Mouse (Mus musculus) neutrophil, adult 59 days (primary cell): Measurements from ENCODE around the gene Lpcat2. TPM values are rescaled to one million over a fixed set of nuclear protein-coding genes. Genes with fewer than 3 reads are reported as not detected.

Source experiments
- total RNA-seq, 2 experiments: library from RNA; stranded (reverse); gene quantifications; 1 replicate in 1 of 2; 2 replicates in 1 of 2; pipeline ENCODE4 v1.2.4; 2023

Gene Lpcat2
- 100 to 1,000 TPM; 110 to 119 TPM for total RNA-seq

DNA sequence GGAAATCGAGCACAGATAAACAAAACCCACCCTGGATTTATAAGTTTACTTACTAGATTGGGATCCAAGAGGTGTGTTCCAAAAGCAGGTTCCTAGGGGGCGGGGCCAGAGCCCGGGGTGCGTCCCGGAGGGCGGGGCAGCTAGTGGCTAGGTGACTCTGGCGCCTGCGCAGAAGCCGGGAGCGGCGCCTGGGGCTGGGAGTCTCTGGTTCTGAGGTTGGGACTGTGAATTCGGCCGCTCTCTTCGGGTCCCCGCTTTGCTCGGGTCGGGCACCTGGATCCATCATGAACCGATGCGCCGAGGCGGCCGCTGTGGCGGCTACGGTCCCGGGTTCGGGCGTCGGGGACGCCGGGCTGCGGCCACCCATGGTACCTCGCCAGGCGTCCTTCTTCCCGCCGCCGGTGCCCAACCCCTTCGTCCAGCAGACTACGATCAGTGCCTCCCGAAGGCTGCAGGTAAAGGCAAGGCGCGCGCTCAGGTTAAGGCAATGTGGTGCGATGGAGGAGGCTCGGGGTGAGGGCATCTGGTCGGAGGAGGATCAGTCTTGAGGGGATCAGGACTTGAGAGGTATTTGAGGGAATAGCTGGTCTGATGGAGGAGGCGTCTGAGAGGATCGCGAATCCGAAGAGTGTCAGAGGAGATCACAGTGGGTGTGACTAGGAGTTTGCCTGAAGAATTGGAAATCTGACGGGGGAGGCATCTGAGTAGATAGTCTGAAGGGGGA, at the start of gene Lpcat2:
Lpcat2 (plus strand) TSS at position 169 of the 724 bp plus-strand sequence.

DNA sequence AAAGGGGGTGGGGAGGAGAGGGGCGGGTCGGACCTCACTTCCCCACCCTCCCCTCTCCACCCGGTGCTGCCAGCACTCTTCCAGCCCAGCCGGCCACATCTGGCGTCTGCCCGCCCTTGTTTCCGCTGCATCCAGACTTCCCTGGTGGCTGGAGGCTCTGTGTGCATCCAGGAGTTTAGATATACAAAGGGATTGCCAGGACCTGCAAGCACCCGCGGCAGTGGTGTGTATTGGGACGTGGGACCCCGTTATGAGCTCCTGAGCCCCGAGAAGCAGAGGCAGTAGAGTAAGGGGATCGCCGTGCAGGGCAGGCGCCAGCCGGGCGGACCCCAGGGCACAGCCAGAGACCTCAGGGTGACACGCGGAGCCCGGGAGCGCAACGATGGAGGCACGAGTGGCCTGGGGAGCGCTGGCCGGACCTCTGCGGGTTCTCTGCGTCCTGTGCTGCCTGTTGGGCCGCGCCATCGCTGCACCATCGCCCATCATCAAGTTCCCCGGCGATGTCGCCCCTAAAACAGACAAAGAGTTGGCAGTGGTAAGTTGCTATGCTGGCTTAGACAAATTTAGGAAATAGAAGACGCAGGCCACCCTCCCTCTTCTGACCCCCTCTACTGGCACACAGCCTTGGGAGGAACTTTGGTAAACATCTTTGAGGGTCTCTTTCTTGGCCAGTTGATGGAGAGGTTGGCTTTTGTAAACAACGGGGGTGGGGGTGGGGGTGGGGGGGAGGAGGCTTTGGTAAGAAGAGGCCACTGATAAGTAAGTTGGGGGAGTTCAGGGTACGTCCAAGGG, 27.7 kb upstream of the Lpcat2 start, which contains the start of gene Mmp2:
Mmp2 (plus strand) TSS at position 49 of the 792 bp plus-strand sequence.

DNA sequence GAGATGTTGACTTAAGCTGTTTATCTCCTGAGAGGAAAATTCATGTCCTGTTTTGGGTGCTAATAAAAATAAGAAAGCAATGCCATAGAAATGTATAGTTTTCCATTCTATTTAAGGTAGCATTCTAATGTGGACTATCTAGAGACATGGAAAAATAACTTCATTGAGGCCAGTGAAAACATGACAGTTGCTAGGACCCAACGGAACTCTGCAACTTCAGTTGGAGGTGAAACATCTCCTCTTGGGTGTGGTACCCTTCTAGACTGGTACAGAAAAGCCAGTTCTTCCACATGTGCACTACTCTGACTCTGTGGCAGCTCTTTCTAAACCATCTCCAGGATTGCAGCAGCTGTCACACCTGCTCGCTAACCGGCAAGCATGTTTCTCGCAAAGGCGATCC, 46.0 kb downstream of the Lpcat2 start, which contains the start of gene Capns2:
Capns2 (plus strand) TSS at position 301 of the 400 bp plus-strand sequence.

GRCm38 (mm10) chr8:92959779-92960178, 104.6 kb downstream of the Lpcat2 start, which contains the start of gene Slc6a2:
Gene Slc6a2 (plus strand): TSS chr8:92960079.

Other genes with a start within 250 kb of the Lpcat2 start
- gene Irx6, start 181.1 kb upstream of the Lpcat2 start, total RNA-seq: not detected
- gene Mmp2, start 28.0 kb upstream of the Lpcat2 start, total RNA-seq: 1 to 10 TPM in 1 of 2 experiments, under 1 TPM in 1; 0.76 to 1.3 TPM
- 10 to 100 TPM; 10.4 to 16.2 TPM for gene Capns2, start 46.1 kb downstream of the Lpcat2 start, total RNA-seq
- gene Slc6a2, start 104.7 kb downstream of the Lpcat2 start, total RNA-seq: 1 to 10 TPM; 1.1 to 1.7 TPM
- gene Ces1a, start 192.9 kb downstream of the Lpcat2 start, total RNA-seq: not detected
- not detected for gene Ces1b, start 224.7 kb downstream of the Lpcat2 start, total RNA-seq